Mouse (Mus musculus) intestine, embryonic 16.5 days (tissue): ENCODE data around the gene Sirt6. TPM values are rescaled to one million over a fixed set of nuclear protein-coding genes. Genes with fewer than 3 reads are reported as not detected.
"Not testable (repeated sequence)": the region's sequence is repeated elsewhere in the genome, so short reads cannot be mapped to it uniquely, and the experiment has no call there.

Experiments
- ATAC-seq: fragments of 200-750 bp; cut with Nextera tagmentation; 2 replicates; pipeline ENCODE4 v1.8.0; 2017; ENCODE audit warnings: moderate TSS enrichment, moderate library complexity
- H3K27ac ChIP-seq: fragments of 300-500 bp; sonication (generic); 2 replicates; pipeline ENCODE4 v1.5.1; 2014; ENCODE audit warnings: mild to moderate bottlenecking, low read length
- H3K27me3 ChIP-seq: fragments of 300-500 bp; sonication (generic); replicated peaks from 2 replicates; pipeline ENCODE4 v1.6.1; 2014; ENCODE audit warnings: low read length, control low read depth, mixed read lengths; ENCODE audit not compliant: control insufficient read depth, insufficient read depth
- H3K36me3 ChIP-seq: fragments of 300-500 bp; sonication (generic); 2 replicates; pipeline ENCODE4 v1.6.1; 2014; ENCODE audit warnings: low read length, control low read depth; ENCODE audit not compliant: control insufficient read depth, insufficient read depth
- H3K4me1 ChIP-seq: fragments of 300-500 bp; sonication (generic); 2 replicates; pipeline ENCODE4 v1.6.1; 2014; ENCODE audit warnings: low read length, control low read depth, mixed read lengths; ENCODE audit not compliant: control insufficient read depth, insufficient read depth
- H3K4me2 ChIP-seq: fragments of 300-500 bp; sonication (generic); 2 replicates; pipeline ENCODE4 v1.6.1; 2014; ENCODE audit warnings: low read depth, low read length, control low read depth
- H3K4me3 ChIP-seq: fragments of 300-500 bp; sonication (generic); 2 replicates; pipeline ENCODE4 v1.5.1; 2014; ENCODE audit warnings: mild to moderate bottlenecking, low read length
- H3K9ac ChIP-seq: fragments of 300-500 bp; sonication (generic); 2 replicates; pipeline ENCODE4 v1.6.1; 2014; ENCODE audit warnings: low read depth, low read length
- H3K9me3 ChIP-seq: fragments of 300-500 bp; sonication (generic); 2 replicates; pipeline ENCODE4 v1.6.1; 2016; ENCODE audit warnings: low read length, control low read depth; ENCODE audit not compliant: control insufficient read depth
- WGBS: fragments of 180-500 bp; shearing (Covaris S2); extraction: QIAGEN DNeasy Blood & Tissue Kit; methylation state at CpG from one replicate; pipeline ENCODE4 v1.1.7; 2014; 5-methylcytosine and 5-hydroxymethylcytosine counted together
- polyA plus RNA-seq: library from polyadenylated mRNA; unstranded; fragments of >200 nt; fragmentation: Nextera tagmentation; extraction: Ambion mirVana; gene quantifications from 2 replicates; pipeline ENCODE4 v1.2.1, GENCODE M21; 2015

The Sirt6 gene
- polyA plus RNA-seq = 29.3 and 29.5 TPM in 2 replicates

DNA sequence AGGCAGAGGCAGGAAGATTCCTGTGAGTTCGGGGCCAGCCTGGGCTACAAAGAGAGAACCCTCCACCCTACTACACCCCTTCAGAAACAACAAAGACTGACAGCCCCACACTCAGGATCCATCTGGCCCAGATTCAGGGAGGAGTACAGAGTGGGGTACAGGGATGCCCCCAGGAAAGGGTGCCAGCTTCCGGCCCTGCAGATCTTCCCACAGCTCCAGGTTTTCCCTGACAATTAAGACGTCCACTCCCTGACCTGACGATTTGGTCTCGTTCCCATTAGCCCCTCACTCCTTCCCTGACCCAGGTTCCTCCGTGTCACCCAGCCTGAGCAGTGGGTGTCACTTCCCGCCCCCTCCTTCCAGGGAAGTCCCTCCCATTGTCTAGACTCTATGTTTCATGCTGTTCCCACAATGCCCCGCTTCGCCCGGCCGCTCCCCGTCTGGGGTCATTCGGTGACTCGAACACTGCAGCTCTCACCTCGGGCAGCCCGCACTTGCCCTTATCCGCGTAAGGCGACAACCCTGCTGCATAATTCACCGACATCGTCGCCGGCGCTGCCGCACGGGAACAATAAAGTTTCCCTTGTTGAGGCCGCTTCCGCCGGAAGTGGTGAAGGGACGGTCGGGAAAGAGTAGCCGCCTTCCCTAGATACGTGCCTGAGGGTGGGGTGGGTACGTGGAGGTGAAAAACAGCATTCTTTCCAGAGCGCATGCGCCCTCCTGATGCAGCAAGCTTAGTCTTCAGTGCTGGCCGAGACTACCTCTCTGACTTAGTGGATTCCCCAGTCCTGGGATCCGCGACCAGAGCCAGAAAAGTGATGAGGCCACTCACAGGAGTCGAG lies at the start of gene Sirt6:
Sirt6 (minus strand) TSS at position 804 of the 842 bp plus-strand sequence.
- ATAC-seq = peak; percentile 93
- peak within 1 kb of the TSS; percentile 80 for H3K9ac ChIP-seq
- WGBS = 5% methylated on average over 40 of the region's 40 CpGs
- H3K4me3 ChIP-seq = peak within 1 kb of the TSS; percentile 77
- H3K9me3 ChIP-seq = no peaks in the 10 kb centered on the region
- peaks cover 17% of the 10 kb centered on the region for H3K4me1 ChIP-seq
- H3K27me3 ChIP-seq = no peaks in the 10 kb centered on the region
- 0 out of 2 replicates have a peak, but pooled peaks cover 8% of the 10 kb centered on the region for H3K36me3 ChIP-seq
- H3K27ac ChIP-seq = peak within 1 kb of the TSS; percentile 77
- H3K4me2 ChIP-seq = peak within 1 kb of the TSS; percentile 86

DNA sequence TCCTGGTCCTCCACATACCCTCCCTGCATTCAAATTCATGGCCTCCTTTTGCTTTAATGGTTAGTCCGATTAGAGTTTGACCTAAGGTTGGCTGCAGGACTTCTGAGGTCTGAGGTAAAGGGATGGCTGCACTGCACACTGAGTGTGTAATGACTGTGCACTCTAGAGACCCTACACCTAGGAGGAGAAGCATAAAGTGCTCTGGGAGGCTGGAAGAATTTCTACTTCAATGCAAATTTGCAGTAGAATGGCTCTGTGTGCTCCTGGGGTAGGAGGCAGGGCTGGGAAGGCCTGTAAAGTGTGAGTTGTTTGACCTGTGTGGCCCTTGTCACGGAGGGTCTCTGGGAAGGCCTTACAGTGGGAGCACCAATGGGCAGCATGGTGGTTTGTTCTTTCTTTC lies 28.6 kb upstream of the Sirt6 start:
- Histone ChIP-seq H3K27me3 (no peaks in the 10 kb centered on the region), H3K27ac (no peak overlapping the region), H3K4me1 (no peaks in the 10 kb centered on the region), H3K4me3 (no peak overlapping the region), H3K36me3 (peaks cover 14% of the 10 kb centered on the region), H3K4me2 (no peak overlapping the region), H3K9ac (no peak overlapping the region), H3K9me3 (peaks cover 19% of the 10 kb centered on the region)
- WGBS = 100% methylated on average over 2 of the region's 2 CpGs
- ATAC-seq = no peak

DNA sequence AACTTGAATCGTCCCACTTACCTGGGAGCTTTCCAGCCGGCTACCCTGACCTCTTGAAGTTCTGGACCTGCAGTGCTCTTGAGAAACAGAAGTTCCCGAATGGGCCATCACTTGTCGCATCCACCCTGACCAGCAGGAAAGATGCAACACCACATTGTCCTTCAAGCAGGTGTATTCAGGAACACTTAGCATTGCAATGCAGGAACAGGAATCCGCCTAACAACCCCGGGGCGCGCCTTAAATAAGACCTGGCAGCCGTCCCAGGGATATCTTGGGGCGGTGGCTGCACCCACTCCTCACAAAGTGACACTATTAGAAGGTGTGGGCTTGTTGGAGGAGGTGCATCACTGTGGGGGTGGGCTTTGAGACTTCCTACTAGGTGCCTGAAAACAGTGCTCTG lies 27.6 kb upstream of the Sirt6 start:
- Histone ChIP-seq H3K4me2 (no peak overlapping the region), H3K9ac (no peak overlapping the region), H3K27ac (no peak overlapping the region), H3K9me3 (peaks cover 19% of the 10 kb centered on the region), H3K27me3 (no peaks in the 10 kb centered on the region), H3K4me1 (no peaks in the 10 kb centered on the region), H3K4me3 (no peak overlapping the region), H3K36me3 (peaks cover 14% of the 10 kb centered on the region)
- 90% methylated on average over 10 of the region's 10 CpGs for WGBS
- no peak for ATAC-seq

DNA sequence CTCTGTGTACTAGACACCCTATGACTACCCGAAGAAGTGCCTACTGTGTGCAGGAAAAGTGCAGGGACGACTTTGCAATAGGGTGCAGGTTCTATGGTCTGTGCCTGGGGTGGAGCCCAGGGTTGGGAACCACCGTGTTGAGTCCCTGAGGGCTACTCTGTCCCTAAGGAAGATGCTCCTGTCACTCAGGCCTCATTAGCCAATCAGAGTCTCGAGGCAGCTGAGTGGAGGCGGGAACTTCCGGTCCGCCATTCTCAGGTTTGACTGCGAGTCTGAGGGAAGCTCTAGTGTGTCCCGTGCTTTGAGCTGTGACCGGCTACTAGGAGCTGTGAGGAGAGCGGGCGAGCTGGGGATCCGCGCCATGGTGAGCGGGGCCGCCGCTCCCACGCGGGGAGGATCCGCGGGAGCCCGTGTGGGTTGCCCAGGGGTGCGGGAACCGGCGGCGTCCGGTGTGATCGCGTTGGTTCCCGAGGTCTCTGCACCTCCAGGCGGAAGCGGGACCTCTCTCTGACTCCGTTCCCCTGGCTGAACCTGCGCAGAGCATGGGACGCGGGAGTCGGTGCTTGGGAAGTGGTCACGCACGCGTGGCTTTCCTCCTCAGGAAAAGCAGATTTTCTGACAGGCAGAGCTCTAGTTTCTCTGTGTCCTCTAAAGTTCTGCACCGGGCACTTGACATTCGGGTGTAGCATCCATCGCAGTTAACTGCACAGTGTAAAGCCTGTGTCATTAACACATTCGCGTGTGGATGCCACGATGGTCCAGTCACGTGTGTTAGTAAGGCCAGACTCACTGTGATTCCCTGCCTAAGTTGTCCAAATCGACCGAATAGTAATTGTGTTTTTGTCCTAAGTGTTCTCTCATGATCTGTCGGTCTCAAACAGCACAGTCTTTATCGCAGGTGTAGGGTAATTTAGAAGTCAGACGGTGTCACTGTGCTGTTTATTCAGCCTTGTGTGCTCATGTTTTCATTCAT lies 21.5 kb upstream of the Sirt6 start, which contains the start of gene Gm10778:
Gm10778 (plus strand) TSS at position 257 of the 973 bp plus-strand sequence.
- 2% methylated on average over 35 of the region's 52 CpGs for WGBS
- not testable (repeated sequence) for H3K4me1 ChIP-seq, H3K27me3 ChIP-seq, H3K36me3 ChIP-seq, H3K9me3 ChIP-seq
- Histone ChIP-seq H3K4me3 (peak within 1 kb of the TSS; percentile 54), H3K9ac (peak within 1 kb of the TSS; percentile 76), H3K27ac (peak within 1 kb of the TSS; percentile 71; the same call in 1 of the 2 replicates), H3K4me2 (peak within 1 kb of the TSS; percentile 57)
- peak; percentile 97 for ATAC-seq

DNA sequence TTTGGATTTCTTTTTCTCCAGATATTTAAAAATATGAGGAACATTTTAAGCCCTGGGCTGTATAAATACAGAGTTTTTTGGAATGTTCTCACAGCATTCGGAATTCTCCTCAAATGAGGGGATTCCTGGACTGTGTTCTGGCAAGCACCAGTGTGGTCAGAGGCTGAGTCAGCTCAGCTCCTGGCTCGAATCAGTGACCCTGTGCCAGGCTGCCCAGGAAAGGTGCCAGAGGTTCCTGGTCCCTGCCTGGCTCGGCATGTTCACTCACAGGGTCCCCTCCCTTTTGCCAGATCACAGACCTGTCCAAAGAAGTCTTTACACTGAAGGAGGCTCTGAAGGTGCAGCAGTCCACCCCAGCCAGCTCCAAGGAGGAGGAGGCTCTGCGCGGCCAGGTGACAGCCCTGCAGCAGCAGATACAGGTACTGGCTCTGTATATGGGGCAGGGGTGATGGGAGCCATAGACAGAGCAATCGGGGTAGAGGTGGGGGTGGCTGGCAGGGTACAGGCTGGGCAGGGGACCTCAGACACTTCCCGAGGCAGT lies 18.5 kb upstream of the Sirt6 start:
- Histone ChIP-seq H3K36me3 (no peaks in the 10 kb centered on the region), H3K9me3 (no peaks in the 10 kb centered on the region), H3K4me3 (no peak overlapping the region), H3K4me1 (peaks cover 17% of the 10 kb centered on the region), H3K9ac (no peak overlapping the region), H3K27me3 (no peaks in the 10 kb centered on the region), H3K4me2 (no peak overlapping the region), H3K27ac (no peak overlapping the region)
- ATAC-seq = no peak
- 81% methylated on average over 7 of the region's 7 CpGs for WGBS

DNA sequence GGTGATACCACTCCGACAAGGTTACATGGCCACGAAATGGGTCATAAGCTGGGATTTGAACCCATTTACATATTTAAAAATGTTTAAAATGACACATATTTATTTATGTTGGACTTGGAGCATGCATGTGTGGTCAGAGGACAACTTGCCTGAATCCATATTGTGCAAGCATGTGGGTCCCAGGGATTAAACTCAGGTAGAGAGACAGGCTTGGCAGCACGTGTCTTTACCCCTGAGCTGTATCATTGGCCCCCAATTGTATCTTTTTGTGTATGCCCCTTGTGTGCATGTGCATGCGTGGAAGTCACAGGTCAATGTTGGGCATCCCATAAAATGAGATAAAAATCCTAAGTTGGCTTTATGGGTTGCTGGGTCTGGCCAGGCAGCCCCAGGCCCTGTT lies 17.8 kb upstream of the Sirt6 start:
- H3K27ac ChIP-seq = no peak overlapping the region
- peaks cover 17% of the 10 kb centered on the region for H3K4me1 ChIP-seq
- WGBS = 92% methylated on average over 4 of the region's 4 CpGs

DNA sequence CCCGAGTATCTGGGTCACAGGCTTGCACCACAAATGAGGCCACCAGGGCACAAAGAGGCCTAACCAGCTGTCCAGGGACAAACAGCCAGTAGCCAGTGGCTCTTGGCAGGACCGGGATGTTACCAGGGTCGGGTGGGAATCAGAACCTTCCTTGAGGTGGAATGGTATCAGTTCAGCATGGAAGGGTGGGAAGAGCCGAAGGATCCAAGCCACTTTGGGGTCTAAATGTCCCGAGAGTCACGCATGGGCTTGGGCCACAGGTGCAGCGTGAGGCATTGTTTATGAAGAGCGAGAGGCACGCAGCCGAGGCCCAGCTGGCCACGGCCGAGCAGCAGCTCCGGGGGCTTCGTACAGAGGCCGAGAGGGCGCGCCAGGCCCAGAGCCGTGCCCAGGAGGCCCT lies 17.1 kb upstream of the Sirt6 start:
- no peak for ATAC-seq
- Histone ChIP-seq H3K4me1 (peaks cover 17% of the 10 kb centered on the region), H3K4me3 (no peak overlapping the region), H3K27me3 (no peaks in the 10 kb centered on the region), H3K36me3 (no peaks in the 10 kb centered on the region), H3K9me3 (no peaks in the 10 kb centered on the region), H3K27ac (no peak overlapping the region), H3K9ac (no peak overlapping the region), H3K4me2 (no peak overlapping the region)
- 90% methylated on average over 18 of the region's 18 CpGs for WGBS

More for the DNA sequence above, 17.8 kb upstream of the Sirt6 start:
- no peak overlapping the region for H3K4me3 ChIP-seq
- no peaks in the 10 kb centered on the region for H3K36me3 ChIP-seq
- H3K9me3 ChIP-seq = no peaks in the 10 kb centered on the region
- ATAC-seq = no peak
- H3K4me2 ChIP-seq = no peak overlapping the region
- H3K9ac ChIP-seq = no peak overlapping the region
- H3K27me3 ChIP-seq = no peaks in the 10 kb centered on the region

DNA sequence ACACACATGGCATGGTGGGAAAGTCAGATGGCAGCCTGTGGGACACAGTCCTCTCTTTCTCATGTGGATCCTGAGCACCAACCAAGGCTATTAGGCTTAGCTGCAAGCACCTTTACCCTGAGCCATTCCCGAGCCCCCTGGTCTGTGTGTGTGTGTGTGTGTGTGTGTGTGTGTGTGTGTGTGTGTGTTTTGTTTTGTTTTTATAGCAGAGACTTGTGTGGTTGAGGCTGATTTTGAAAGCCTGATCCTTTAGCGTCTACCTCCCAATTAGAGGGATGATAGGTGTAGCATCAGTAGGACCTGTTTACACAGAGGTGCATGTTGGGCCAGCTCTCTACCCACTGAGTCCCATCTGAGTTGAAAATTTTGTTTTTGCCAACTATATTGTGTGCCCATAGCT lies 16.6 kb upstream of the Sirt6 start:
- peak overlapping the region; percentile 99 for H3K27ac ChIP-seq
- peak overlapping the region; percentile 92 for H3K4me2 ChIP-seq
- H3K9me3 ChIP-seq = no peaks in the 10 kb centered on the region
- 46% methylated on average over 2 of the region's 2 CpGs for WGBS
- peak overlapping the region; percentile 91 for H3K4me3 ChIP-seq
- peaks cover 17% of the 10 kb centered on the region for H3K4me1 ChIP-seq
- no peaks in the 10 kb centered on the region for H3K36me3 ChIP-seq
- no peaks in the 10 kb centered on the region for H3K27me3 ChIP-seq
- H3K9ac ChIP-seq = peak overlapping the region; percentile 100
- peak; percentile 8 for ATAC-seq
